Comparison of ENCODE assay signal across 22 mouse cellular contexts in the genomic region with DNA sequence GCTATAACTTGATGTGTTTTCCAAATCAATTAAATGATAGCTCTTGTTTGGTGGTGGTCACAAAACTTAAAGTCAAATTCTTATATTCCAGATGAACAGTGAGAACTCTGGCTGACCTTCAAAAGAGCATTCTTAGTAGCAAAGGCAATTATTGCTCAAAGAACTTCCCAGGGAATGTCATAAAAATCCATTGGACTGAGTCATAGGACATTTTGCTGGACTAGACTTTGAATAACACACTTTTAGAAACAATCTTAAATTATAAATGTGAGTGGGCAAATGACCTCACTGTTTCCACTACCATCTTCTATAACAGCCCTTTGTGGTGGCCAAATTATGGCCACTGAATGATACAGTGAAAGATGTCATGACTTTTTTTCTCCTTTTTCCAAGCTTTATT. TPM values are rescaled to one million over a fixed set of nuclear protein-coding genes. Genes with fewer than 3 reads are reported as not detected.
DNase-seq lines count a peak whose midpoint lies in the region; ATAC-seq and TF ChIP-seq lines count a peak whose summit lies in the region.
"Had no signal": no experiment of that assay in that cellular context is flagged by ENCODE, and none has a peak within 500 bp of the region (broad histone marks: within the 10 kb centered on the region; RNA-seq: fewer than 3 reads in every experiment).

No protein-coding gene starts in this region.

- H3K9me3 ChIP-seq in heart, embryonic 12.5 days (replicated peaks) = no peaks in the 10 kb centered on the region
- H3K9me3 ChIP-seq: embryonic facial prominence, embryonic 10.5 days; forebrain, embryonic 15.5 days; G1E; hindbrain, embryonic 12.5 days had no signal

- no peak overlapping the region for H3K27ac ChIP-seq in heart, embryonic 12.5 days (ENCODE audit: poor library complexity, severe bottlenecking)
- H3K27ac ChIP-seq: embryonic facial prominence, embryonic 10.5 days; forebrain, embryonic 10.5 days; forebrain, embryonic 15.5 days; heart, adult 2 months; hindbrain, embryonic 12.5 days had no signal

- H3K4me2 ChIP-seq in heart, embryonic 12.5 days = no peak overlapping the region
- peak overlapping the region; percentile 6 for H3K4me2 ChIP-seq in myocyte (ENCODE audit: low read depth)
- H3K4me2 ChIP-seq: forebrain, embryonic 15.5 days; hindbrain, embryonic 12.5 days had no signal

- no peaks in the 10 kb centered on the region for H3K4me1 ChIP-seq in heart, embryonic 12.5 days (replicated peaks)
- H3K4me1 ChIP-seq: embryonic facial prominence, embryonic 10.5 days; forebrain, embryonic 10.5 days; forebrain, embryonic 15.5 days; hindbrain, embryonic 12.5 days had no signal

- no peak for ATAC-seq in heart, embryonic 12.5 days (ENCODE audit: insufficient number of reproducible peaks, low FRiP score)
- ATAC-seq: CD4-positive, CD25-positive, alpha-beta regulatory T cell, adult 4 months; forebrain, embryonic 15.5 days; hindbrain, embryonic 16.5 days; inflammation-experienced regulatory T-cells, adult 6 months had no signal

- H3K27me3 ChIP-seq in heart, embryonic 12.5 days (replicated peaks) = no peaks in the 10 kb centered on the region
- no peaks in the 10 kb centered on the region for H3K27me3 ChIP-seq in myocyte (ENCODE audit: control insufficient read depth, insufficient read depth, insufficient read length)
- H3K27me3 ChIP-seq: forebrain, embryonic 15.5 days; hindbrain, embryonic 12.5 days had no signal

- H3K36me3 ChIP-seq in heart, embryonic 12.5 days = no peaks in the 10 kb centered on the region
- no peaks in the 10 kb centered on the region for H3K36me3 ChIP-seq in myocyte (ENCODE audit: control insufficient read depth, insufficient read depth)
- H3K36me3 ChIP-seq: embryonic facial prominence, embryonic 10.5 days; forebrain, embryonic 10.5 days; forebrain, embryonic 15.5 days; G1E; hindbrain, embryonic 12.5 days had no signal

- H3K4me3 ChIP-seq in heart, embryonic 12.5 days = no peak overlapping the region
- no peak overlapping the region for H3K4me3 ChIP-seq in myocyte
- H3K4me3 ChIP-seq: embryonic facial prominence, embryonic 10.5 days; forebrain, embryonic 10.5 days; forebrain, embryonic 15.5 days; heart, adult 2 months; hindbrain, embryonic 12.5 days had no signal

- no peak overlapping the region for H3ac ChIP-seq in myocyte (ENCODE audit: control insufficient read depth, insufficient read length)

- DNase-seq in heart, adult 8-10 months (ENCODE audit: low spot score) = peak; percentile 3
- peak; percentile 38 for DNase-seq in 3134 (ENCODE audit: extremely low read depth, insufficient read length, low spot score)
- peak; percentile 94 for DNase-seq in Muller cell, postnatal 12 days (ENCODE audit: inconsistent ontology term)
- no peak for DNase-seq in spleen, adult 12 weeks (ENCODE audit: low spot score)
- DNase-seq in spleen, postnatal 36 days (ENCODE audit: low spot score in 2 of 2) = no peak
- DNase-seq: adrenal gland, adult 8-10 months; adrenal gland, postnatal 36 days; cerebellum, adult 2 months; cerebellum, postnatal 10 days; gastrocnemius, postnatal 10 days; heart, adult 2 months; heart, postnatal 4 days had no signal

- no peaks in the 10 kb centered on the region for H3K79me2 ChIP-seq in myocyte (ENCODE audit: control insufficient read depth, insufficient read depth)

- no peak overlapping the region for H3K9ac ChIP-seq in heart, embryonic 12.5 days
- H3K9ac ChIP-seq: forebrain, embryonic 15.5 days; hindbrain, embryonic 12.5 days had no signal

- no peak for TF ChIP-seq POLR2A in myocyte (IDR thresholded peaks at IDR 0.05; ENCODE audit: insufficient read length, low read depth)

TF ChIP-seq in myocyte, 11 proteins besides CTCF, POLR2A, EP300 and RAD21:
- TF ChIP-seq CEBPB (IDR thresholded peaks at IDR 0.05; ENCODE audit: insufficient read depth, poor library complexity, severe bottlenecking) (no peak; the same call in 1 of the 2 replicates), REST (IDR thresholded peaks at IDR 0.05; ENCODE audit: insufficient read depth, insufficient read length) (no peak), E2F4 (IDR thresholded peaks at IDR 0.05; ENCODE audit: insufficient read depth) (no peak), TCF12 (IDR thresholded peaks at IDR 0.05; ENCODE audit: insufficient read depth, poor library complexity, severe bottlenecking) (no peak), USF1 (IDR thresholded peaks at IDR 0.05; ENCODE audit: low read depth) (no peak), SRF (IDR thresholded peaks at IDR 0.05; ENCODE audit: control insufficient read depth, insufficient read length, low read depth) (no peak), MAX (IDR thresholded peaks at IDR 0.05; ENCODE audit: low read depth) (no peak), POLR2AphosphoS2 (IDR thresholded peaks at IDR 0.05; ENCODE audit: insufficient read length, low read depth) (no peak), MYOD1 (IDR thresholded peaks at IDR 0.05; ENCODE audit: control insufficient read depth in 1 of 3, insufficient read length in 2 of 3, low read depth in 2 of 3) (no peak), MYOG (IDR thresholded peaks at IDR 0.05; ENCODE audit: control insufficient read depth in 1 of 3, insufficient read depth in 1 of 3, insufficient read length in 2 of 3, low read depth in 2 of 3) (no peak), TCF3 (IDR thresholded peaks at IDR 0.05; ENCODE audit: insufficient read length, low read depth) (no peak)

RNA-seq across cellular contexts. Expression of a gene that starts 54.2 kb away (rescaled TPM):
- total RNA-seq in heart, adult 8-10 months (2022) = 1 to 10 TPM; 4.4 to 6.1 (median 4.7) TPM
- polyA plus RNA-seq in heart, embryonic 12.5 days (2016; fragmentation: Nextera tagmentation; extraction: Ambion mirVana) = 57.0 and 59.4 TPM in 2 replicates
- polyA plus RNA-seq in myocyte (2012; fragmentation: generic; extraction: Trizol) = 28.2 TPM

Comparison
In these comparisons a context has a peak if more than half of its experiments do, and no peak if none do; other contexts are left out.
1. DNase-seq: peak in heart, adult 8-10 months (single experiment), 3134 (single experiment) and Muller cell, postnatal 12 days (single experiment); none in spleen, adult 12 weeks (single experiment) and spleen, postnatal 36 days (0 of 2).